Mouse (Mus musculus): ENCODE data around the gene Pnmal1.

DNA sequence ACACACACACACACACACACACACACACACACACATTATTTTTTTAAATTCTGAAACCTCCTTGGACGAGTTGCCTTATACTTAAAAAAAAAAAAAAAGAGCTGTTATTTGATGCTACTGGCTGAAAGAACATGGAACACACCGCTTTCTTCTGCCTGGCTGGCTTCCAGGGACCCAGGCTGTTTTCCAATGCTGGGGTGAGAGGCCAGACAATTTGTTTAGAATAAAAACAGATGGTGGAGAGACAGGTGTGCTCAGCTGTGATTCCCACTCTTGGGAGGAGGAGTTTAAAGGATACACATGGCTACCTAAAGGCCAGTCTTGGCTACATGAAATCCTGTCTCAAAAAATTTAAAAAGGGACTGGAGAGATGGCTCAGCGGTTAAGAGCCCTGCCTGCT lies 28.9 kb downstream of the Pnmal1 start:
- TF ChIP-seq EP300 (IDR thresholded peaks at IDR 0.05; ENCODE audit: low read depth) (no peak), CTCF (IDR thresholded peaks at IDR 0.05; ENCODE audit: low read depth) (no peak)
